Mouse (Mus musculus) thymus, postnatal 10 days (tissue): ENCODE measurements around the gene BC017158.
"Not testable (repeated sequence)": the region's sequence is repeated elsewhere in the genome, so short reads cannot be mapped to it uniquely, and the experiment has no call there.

Experiments
- DNase-seq, 2 experiments: peaks; one replicate each; pipeline ENCODE4 v3.0.0; 2021; ENCODE audit warnings: low spot score in 2 of 2

BC017158 gene

DNA sequence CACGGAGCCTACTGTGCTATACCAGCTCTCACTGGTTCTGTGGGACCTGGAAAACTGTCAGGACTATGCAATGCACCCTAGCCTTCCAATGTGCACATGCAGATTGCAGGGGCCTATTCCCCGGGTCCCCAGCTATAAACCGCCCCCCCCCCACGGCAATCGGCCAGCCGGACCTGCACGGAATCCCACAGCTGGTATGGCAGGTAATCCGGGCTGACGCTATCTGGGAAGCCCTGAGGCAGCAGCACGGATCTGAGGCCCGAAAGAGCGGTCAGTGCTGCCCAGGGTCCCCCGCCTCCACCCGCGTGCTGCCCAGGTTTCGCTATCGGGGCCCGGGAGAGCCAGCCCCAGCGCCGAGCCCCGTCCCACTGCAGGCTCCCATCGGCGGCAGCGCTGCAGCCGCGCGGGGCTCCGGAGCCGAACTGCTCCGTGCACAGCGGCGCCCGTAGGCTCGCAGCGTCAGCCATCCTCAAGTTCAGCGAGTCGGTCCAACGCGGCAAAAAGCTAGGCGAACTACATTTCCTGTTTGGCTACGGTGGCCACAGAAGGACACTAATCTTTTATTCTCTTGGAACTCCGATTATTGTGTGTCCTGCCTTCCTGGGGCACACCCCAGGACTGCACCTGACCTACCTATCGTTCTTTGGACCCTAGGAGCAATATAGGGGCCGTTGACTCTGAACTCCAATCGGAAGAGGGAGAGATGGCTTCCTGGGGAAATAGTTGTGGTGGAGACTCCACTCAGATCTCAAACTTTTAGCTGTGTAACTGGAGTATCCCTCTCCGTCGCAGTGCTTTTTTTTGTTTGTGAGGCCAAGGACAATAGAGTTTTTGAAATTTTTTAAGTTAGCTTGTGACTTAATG, at the start of gene BC017158:
Gene BC017158 (minus strand): TSS at position 554 of the 864 bp plus-strand sequence.
- DNase-seq, result peak; percentile 47 to 59

DNA sequence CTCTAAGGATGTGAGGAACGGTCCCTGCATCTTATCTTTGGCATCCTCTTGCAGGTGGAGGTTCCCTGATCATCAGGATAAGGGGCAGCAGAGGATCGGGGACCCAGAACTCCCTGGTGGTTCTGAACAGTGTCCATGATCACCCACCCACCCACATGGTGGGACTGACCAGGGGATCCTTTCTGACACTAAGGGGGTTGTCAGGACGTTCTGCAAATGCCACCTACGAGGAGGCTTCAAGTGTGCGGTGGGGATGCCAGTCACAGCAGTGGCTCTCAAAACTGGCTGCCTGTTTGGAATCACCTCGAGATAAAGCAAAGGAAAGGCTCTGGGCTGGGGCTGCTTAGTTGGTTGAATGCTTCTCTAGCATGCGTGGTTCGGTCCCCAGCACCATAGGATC, 49.0 kb upstream of the BC017158 start:
- DNase-seq, result no peak

DNA sequence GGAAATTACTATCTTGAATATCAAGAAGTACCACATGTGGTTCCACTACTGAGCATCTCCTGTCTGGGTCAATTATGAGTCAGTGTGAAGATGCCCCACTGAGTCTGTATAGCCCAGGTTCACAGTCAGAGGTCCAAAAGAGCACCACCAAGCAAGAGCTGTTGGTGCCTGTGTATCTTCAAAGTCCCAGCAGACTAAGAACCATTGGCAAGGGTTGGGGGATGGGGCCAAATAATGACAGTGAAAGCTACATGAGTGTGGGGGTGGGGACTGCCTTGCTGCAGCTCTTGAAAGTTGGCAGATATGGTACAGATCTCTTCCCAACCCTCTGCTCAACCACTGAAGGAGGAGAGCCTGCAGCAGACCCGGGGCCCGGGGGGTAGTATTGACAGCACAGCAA, 48.6 kb upstream of the BC017158 start:
- no peak for DNase-seq

DNA sequence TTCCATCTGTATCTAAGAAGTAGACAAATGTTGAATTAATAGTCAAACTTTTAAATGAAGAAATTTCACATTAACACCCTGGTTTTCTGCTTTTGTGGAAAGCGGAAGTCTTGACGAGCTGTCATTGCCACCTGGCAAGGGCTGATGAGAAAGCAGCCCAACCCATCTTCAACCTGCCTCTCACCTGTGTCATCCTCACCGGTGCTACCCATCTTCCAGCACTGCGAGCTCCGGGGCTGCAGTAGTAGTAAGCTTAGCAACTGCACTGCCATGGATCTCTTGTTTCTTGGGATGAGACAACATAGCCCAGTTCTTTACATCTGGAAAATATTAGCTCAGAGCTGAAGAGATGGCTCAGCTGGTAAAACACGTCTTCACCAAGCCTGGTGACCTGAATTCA, 47.7 kb upstream of the BC017158 start:
- DNase-seq, result no peak

DNA sequence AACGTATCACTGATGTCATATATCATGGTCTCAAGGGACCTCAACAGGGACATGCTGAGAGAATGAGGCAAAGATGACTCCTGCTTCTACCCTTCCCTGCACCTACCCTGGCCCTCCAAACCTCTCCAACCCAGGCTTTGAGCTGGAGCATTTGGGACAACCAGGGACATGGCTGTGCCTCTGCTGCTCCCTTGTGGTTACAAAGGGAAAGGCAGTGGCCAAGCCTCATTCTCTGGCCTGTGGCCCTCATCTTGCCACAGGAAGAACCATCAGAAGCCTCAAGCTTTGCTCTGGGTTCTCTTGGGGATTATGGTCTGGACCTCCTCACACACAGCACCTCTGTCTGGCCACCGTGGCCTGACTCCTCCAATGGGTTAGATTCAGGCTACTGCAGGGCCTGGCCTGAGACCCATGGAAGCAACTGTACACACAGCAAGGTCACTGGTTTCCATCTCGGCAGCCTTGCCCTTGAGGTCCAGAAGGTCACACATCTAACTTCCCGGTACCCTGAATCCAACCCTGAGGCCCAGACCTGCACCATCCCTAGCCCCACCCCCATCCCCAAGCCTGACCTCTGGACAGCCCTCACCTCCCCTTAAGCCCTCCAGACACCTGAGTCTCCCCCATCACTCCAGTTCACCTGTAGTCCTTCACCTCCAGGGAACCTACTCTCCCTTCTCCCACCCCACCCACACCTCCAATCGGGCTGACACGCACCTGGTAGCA, 47.1 kb upstream of the BC017158 start:
- peak in 1 of 2 experiments; percentile 67 for DNase-seq

DNA sequence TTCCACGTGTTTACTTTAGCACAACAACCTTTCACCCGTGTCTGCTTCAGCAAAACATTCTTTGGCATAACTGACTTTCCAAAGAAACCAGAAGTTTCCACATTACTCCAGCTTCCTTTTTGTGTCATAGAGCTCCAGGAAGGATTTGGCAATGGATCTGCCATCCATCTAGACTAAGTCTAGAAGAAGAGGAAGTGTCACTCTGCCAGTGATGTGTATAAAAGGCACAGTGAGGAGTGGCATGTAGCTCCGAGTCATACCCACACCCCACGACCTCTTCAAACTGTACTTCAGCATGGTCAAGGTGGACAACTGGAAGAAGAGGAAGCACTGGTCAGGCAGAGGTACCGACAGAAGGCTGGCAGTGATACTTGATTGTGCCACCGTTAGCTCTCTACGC, 46.5 kb upstream of the BC017158 start:
- no peak for DNase-seq

DNA sequence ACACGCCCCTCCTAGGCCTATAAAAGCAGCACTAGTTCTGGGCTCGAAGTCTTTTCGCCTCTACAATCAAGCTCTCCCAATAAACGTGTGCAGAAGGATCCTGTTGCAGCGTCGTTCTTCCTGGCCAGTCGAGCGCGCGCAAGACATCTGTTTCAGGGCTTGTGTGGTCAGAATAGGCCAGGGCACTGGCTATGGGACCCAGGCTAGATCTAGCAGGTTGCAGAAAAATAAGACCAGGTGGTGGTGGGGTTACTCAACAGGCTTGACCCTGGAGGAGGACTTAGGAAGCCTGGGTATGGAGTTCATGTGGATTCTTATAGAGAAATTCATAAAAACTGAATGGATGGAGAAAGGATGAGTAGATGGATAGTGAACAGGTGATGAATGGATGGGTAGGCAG, 44.7 kb upstream of the BC017158 start:
- not testable (repeated sequence) for DNase-seq

DNA sequence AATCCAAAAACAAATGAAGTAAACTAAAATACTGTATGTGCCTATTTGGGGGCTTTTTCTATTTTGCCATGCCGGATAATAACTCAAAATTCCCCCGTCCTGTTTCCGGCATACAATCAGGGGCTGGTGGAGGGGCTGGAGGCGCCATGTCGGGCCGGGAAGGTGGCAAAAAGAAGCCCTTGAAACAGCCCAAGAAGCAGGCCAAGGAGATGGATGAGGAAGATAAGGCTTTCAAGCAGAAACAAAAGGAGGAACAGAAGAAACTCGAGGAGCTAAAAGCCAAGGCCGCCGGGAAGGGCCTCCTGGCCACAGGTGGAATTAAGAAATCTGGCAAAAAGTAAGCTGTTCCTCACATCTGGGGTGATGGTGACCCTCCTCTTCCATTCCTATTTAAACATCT, 42.4 kb upstream of the BC017158 start:
- DNase-seq, result not testable (repeated sequence)

DNA sequence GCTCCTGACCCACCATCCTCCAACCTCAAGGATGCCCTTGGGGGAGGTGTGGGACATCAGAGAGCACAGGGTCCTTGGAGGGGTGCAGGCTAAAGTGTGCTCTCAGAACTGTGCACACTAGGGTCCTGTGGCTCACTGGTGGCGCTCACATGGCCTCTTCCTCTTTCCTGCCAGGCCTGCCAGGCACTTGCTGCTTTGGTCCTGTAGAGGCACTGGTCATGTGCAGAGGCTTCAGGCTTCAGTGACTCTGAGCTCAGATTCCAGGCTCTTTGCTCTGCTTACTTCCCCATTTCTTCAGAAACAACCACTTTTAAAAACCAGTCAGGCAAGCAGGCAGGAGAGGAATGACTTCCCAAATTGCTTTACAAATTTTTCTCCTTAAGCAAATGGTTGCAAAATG, 34.9 kb upstream of the BC017158 start:
- DNase-seq, result no peak

DNA sequence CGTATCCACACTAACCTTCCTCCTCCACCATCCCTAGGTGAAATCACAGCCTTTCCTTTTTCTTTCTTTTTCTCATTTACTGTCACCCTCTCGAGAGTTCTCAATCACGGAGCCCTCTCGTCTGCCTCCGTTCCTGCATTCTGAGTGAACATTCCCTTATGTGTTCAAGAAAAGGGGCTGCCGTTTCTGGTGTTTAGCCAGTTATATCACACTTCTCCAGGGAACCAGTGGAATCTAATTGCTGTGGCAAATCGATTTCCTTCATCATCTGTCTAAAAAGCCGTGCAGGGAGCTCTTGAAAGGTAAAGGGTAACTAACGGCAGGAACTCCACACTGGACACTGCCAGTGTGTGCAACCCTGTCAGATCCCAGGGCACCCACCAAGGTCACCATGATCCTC, 33.0 kb upstream of the BC017158 start:
- no peak for DNase-seq

DNA sequence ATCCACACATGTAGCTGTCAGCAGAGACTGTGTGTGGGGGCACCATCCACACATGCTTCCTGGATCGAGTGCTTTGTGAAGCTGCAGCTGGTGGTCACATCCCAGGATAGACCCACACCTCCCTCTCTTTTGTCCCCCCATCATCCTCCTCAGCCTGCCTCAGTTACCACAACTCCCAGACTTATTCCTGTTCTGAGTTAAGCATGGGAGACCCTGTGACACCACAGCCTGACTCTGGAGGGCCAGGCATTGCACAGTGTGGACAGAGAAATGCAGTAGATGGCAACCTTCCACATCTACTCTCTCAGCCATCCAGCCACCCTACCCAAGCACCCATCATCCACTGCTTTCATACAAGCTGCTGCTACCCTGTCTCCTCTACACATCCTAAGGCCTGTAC, 27.0 kb upstream of the BC017158 start:
- no peak for DNase-seq

DNA sequence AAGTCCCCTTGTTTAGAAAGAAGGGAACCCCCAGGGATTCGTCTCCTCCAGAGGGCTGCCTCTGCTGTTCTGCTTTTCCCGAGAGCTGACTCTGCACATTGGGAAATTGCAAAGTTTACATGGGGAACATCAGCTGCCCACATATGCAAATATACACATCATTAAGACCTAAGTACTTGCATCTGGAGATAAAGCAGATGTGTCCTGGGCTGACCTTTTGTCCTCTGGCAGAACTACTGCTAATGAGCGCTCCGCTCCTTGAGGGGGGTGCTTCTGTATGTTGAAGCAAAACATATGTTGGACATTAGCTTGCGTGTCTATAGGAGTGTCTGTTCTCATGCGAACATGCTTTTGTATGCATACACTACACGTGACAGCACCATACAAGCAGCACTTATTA, 23.3 kb upstream of the BC017158 start:
- no peak for DNase-seq

DNA sequence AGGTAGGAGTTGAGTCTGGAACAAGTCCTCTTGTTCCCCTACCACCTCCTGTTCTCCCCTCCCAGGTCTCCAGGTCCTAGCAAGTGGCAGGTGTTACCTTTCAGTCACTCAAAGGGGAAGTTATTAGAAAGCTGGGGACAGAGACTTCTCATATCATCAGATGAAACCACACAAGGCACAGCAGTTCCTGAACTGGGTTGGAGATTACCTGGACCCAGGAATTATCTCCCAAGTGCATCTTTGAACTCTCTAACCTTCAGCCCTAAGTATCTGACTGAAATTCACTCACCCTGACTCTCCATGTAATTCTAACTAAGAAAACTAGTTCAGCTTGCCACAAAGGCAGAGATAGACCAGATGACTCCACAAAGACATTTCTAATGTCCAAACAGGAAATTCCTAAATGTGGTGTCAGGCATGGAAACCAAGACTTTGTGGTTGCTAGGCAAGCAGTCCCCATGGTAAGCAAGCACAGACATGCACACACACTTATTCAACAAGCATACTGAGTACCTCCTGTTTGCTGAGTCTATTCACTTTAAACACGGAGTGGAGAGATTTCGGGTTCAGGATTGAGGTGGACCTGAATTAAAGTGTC, 22.3 kb upstream of the BC017158 start:
- DNase-seq, result no peak

DNA sequence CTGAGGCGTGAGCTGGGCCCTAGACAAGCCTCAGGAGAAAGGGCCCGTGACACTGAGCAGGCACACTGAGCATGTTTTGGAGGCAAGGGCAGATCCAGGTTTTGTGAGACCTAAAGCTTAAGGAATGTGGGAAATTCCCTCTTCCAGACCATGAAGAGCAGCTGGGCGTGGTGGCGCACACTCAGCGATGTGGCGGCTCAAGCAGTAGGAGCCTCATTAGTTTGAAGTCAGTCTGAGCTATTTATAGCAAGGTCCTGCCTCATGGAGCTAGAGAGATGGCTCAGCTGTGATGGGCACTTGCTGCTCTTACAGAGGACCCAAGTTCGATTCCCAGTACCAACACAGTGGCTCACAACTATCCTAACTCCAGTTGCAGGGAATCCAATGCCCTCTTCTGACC, 21.2 kb upstream of the BC017158 start:
- no peak for DNase-seq

DNA sequence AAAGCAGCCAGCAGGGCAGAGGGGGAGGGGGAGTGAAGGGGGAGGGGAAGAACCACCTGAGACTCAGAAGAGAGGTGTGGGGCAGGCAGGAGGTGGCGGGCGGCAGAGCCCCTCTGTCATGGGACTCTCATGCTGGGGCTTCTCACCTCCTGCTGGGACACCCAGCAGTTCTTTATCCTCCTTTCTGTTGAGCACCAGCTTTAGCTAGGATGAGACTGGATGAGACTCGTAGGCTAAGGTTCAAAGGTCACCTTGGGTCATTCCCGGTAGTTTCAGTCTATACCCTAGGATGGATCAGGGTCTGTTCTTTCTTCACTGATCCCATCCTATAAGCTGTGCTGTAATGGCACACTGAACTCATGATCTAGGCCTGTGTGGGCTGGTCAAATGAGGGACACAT, 19.0 kb upstream of the BC017158 start:
- DNase-seq, result no peak

DNA sequence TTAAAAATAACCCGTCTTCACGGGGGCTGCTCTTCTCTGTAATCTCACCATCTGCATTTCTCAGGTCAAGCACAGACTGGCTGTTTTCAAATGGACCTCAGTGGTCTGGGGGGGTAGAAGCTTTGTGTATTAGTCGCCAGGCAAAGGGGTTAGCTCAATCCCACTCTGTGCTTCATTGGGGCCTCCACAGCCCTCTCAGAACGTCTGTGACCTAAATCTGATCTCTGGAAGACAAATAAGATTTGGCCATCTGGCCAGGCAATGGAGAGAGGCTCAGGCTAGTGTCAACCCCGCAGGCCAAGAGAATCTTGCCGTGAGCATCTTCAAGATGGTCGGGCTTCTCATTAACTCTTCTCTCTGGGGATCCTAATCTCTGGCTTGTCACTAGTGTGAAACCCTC, 16.5 kb upstream of the BC017158 start:
- DNase-seq, result no peak

DNA sequence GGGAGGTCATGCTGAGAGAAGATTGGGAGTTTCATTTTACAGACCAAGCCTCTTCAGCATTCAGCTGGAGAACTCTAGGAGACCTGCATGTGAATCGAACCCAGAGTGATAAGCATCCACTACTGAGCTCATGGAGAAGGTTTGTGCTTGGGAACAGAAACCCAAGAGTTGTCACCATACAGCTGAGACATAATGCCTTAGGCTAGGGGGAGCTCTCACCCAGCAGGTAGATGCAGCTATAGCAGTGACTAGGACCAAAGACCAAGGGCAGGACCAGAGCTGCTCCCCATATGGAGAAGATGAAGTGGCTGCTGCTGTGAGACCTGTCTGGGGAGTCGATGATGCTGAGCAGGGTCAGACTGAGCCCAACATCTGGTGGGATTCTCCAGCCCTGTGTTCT, 15.6 kb upstream of the BC017158 start:
- DNase-seq, result no peak

DNA sequence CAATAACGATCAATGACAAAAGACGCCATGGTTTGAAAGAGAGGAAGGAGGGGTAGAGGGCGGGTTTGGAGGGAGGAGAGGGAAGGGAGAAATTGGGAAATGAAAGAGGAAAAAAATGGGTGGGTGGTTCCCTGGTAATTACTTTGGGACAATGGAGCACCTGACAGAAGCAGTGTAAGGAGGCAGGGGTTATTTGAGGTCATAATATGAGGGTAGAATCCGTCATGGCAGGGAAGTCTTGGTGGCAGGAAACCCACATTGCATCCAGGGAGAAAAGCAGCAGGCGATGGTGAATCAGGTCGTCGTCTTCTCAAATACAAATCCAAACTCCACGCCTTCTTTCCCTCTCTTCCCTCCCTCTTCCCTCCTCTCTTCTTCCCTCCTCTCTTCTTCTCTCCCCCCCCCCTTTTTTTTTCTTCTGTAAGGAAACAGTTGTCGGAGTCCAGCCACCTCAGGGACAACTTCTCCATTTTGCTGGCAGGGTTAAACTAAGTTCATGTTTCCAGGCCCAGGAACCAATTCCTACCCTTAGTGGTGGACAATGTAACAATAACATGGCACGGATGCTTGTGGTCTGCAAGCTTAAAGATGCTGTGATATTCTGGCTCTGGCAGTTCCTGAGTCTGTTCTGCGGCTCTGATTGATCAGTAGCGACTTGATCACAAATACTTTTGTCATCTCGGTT, 14.5 kb upstream of the BC017158 start:
- DNase-seq, result no peak

DNA sequence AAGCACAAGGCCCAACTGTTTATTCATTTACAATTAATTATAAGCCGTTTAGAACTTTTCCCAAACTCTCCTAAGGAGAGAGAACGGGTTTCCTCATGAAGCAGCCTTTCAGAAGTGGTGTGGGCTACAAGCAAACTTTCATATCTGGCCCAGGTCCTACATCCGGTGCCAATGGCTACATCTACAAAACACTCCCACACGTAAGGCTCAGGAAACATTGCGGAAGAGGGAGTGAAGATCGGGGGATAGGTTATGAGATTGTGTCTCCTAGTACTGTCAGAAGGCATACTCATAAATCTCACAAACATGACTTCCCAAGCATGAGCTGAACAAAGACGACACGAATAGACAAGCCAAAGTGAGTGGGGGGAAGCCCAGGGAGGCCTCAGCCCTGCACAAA, 13.8 kb upstream of the BC017158 start:
- no peak for DNase-seq

DNA sequence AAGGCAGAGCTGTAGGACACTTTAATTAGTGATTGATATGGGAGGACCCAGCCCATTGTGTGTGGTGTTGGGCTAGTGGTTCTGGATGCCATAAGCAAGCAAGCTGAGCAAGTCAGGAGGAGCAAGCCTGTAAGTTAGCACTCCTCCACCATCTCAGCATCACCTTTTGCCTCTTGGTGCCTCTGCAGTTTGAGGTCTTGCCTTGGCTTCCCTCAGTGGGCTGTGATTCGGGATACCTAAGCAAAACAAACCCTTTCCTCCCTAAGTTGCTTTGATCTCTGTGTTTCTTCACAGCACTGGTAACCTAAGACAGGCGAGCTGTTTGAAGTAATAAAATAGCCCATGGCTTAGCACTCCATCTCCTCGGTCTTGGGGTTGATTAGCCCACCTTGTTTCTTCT, 13.3 kb upstream of the BC017158 start:
- DNase-seq, result no peak

DNA sequence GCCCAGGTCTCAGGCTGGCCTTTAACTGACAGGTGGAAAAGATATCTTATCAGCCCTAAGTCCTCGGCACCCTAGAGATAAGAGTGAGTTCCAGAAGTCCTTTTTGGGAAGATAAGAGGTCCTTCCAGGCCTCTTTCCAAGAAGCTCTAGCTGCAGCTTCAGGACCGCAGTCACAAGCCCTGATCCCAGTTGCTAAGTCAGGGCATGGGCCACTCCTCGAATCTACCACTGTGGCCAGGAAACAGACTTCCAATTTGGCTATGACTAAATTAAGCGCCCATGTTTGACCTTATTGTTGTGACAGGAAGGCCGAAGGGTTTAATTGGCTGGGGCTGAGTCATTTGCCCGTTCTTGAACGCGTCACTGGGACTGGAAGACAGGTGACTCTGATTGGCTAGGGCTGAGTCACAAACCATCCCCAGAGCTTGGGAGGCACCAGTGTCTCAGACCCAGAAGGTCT, 12.3 kb upstream of the BC017158 start:
- no peak for DNase-seq

DNA sequence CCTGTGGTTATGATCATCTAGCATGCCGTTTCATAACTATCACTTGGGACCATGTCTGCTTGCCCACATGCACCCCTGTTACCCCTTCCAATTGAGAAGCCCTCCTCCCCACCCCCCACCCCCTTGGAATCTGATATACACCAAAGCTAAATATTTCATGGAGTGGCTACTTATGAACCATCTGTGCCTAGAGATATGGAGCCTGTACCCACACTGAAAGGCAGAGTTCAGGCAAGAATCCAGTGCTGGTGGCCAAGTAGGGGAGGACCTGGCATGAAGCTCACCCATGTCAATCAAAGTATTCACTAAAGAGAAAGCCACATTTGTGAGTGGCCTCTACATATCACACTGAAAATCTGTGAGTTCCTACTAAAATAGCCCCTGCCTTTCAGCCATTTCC, 11.8 kb upstream of the BC017158 start:
- no peak for DNase-seq
